Mouse (Mus musculus) liver, postnatal 0 days (tissue): ENCODE data around the gene Slc4a7.

ENCODE experiments used
- CTCF ChIP-seq: sonication (generic); IDR thresholded peaks from 2 replicates; pipeline ENCODE4 v1.5.1; 2016; ENCODE audit warnings: antibody characterized with exemption, low read depth
- EP300 ChIP-seq: IDR thresholded peaks from 2 replicates; pipeline ENCODE4 v1.6.1; 2016; ENCODE audit warnings: antibody characterized with exemption, low read depth, mild to moderate bottlenecking

- TF ChIP-seq CTCF: peak; percentile 32
- no peak for TF ChIP-seq EP300
Observed at GRCm38 (mm10) chr14:14702399-14703345, 593 bp downstream of the Slc4a7 start.
